Mouse (Mus musculus) left cerebral cortex, postnatal 25 days (tissue): ENCODE results near the gene Gm10134. TPM values are rescaled to one million over a fixed set of nuclear protein-coding genes. Genes with fewer than 3 reads are reported as not detected.
A peak's percentile ranks its signal among the peaks of the same experiment; 100 is the strongest.
"Not testable (repeated sequence)": the region's sequence is repeated elsewhere in the genome, so short reads cannot be mapped to it uniquely, and the experiment has no call there.

Experiments
- DNase-seq, 2 experiments: peaks; one replicate each; pipeline ENCODE4 v3.0.0; 2022; ENCODE audit warnings: low spot score in 2 of 2, mixed read lengths in 1 of 2
- intact Hi-C: fragments of 180-260 bp; cut with DNase I; formaldehyde crosslinking; loops from one replicate; pipeline ENCODE4 v1.15.1; 2025
- total RNA-seq, 2 experiments: library from RNA; stranded (reverse); gene quantifications; 2 replicates each; pipeline ENCODE4 v1.2.3; 2021

Gene Gm10134
- total RNA-seq, 2 experiments from 2014 or later = 1.1 to 1.2 TPM

GRCm38 (mm10) chr2:28498431-28498830, 7.5 kb upstream of the Gm10134 start:
- intact Hi-C loops = no loop called here
- DNase-seq = no peak

DNA sequence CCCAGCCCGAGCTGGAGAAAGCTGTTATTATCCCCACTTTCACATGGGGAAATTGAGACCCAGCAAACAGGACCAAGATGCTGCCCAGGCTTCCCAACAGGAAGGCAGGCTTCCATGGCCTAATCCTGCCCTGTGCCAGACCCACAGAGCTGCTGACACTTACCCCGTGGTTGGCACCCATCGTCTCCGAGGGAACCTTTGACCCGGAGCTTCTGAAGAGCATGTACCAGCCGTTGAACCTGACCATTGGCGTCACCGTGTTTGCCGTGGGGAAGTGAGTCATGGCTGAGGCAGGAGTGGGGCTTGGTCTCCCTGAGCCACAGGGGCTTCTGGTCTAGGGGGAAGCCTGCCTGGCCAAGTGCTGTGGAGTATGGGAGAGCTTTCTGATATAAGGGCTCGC, 2.9 kb upstream of the Gm10134 start:
- intact Hi-C loops = no loop called here
- DNase-seq = no peak

- no peak for DNase-seq
- intact Hi-C loops = no loop called here
These were observed 1.2 kb upstream of the Gm10134 start for GRCm38 (mm10) chr2:28504676-28505075.

- no peak for DNase-seq
- intact Hi-C loops = no loop called here
These were observed 396 bp downstream of the Gm10134 start for GRCm38 (mm10) chr2:28506291-28506690.

DNA sequence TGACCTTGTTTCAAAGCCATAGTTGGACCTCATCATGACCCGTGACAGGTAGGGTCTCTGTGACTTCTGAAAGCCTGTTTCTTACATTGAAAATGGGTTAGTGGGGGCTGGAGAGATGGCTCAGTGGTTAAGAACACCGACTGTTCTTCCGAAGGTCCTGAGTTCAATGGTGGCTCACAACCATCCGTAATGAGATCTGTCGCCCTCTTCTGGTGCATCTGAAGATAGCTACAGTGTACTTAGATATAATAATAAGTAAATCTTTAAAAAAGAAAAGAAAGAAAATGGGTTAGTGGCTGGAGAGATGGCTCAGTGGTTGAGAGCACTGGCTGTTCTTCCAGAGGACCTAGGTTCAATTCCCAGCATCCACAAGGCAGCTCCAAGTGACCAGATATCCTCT, 5.7 kb downstream of the Gm10134 start:
- intact Hi-C loops, DNase-seq: not testable (repeated sequence)

GRCm38 (mm10) chr2:28512798-28513401, 7.0 kb downstream of the Gm10134 start, which contains the start of gene Ralgds:
Gene Ralgds, plus strand, starts transcription at chr2:28513125.
- intact Hi-C loops = no loop called here

GRCm38 (mm10) chr2:28513431-28514370, 7.8 kb downstream of the Gm10134 start:
- DNase-seq = peak in 1 of 2 experiments; percentile 45
- intact Hi-C loops = loop anchor here (1.0 to 2.0 kb wide), 2 partner anchors 34 to 69 kb away; partner anchors contain the start of gene Gtf3c5

More at GRCm38 (mm10) chr2:28512798-28513401, 7.0 kb downstream of the Gm10134 start, which contains the start of gene Ralgds:
- DNase-seq = peak in 1 of 2 experiments; percentile 54

DNA sequence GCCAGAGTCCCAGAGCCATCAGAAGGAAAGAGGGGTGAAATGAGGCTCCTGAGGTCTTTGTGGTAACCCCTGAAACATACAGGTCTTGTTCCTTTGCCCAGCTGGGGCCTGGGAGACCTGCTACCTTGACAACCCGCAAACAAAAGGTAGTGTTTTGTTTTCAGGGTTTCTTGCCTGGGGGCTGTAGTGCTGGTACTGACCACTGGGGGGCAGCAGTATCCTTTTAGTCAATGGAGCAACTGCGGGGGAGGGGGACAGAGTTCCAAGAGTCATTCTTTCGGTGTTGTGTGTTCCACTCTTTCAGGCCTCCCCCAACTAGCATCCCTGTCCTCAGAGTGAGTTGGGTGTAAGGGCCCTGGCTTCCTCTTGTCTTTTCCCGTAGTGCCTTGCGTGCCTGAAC, 8.6 kb downstream of the Gm10134 start:
- peak; percentile 82 to 86 for DNase-seq
- intact Hi-C loops = loop anchor here (1.0 to 2.0 kb wide), 2 partner anchors 33 to 68 kb away; partner anchors contain the start of gene Gtf3c5

- peak; percentile 59 to 72 for DNase-seq
- intact Hi-C loops = no loop called here
These were observed 11.5 kb downstream of the Gm10134 start for GRCm38 (mm10) chr2:28517206-28517909.

GRCm38 (mm10) chr2:28518231-28518630, 12.3 kb downstream of the Gm10134 start:
- peak; percentile 78 to 94 for DNase-seq
- intact Hi-C loops = no loop called here

DNA sequence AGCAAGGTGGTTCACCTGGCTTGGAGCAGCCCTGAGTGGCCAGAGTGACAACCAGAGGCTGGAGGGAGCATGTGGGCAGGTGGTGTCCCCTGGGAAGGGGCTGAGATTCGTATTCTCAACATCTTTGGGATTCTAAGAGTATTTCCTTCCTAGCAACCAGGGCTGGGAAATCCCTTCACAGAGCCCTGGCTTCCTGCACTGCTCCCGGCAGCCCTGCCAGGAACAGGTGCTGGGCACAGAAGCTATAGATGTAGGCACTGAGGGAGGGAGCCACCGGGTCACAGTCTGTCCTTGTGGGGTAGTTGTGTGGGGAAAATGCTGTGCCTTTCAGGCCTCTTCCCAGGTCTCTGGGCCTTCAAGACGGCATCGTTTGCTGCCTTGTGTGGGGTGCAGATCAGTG, 14.7 kb downstream of the Gm10134 start:
- no peak for DNase-seq
- intact Hi-C loops = no loop called here

- DNase-seq = peak; percentile 66 to 80
- intact Hi-C loops = no loop called here
These were observed 15.8 kb downstream of the Gm10134 start for GRCm38 (mm10) chr2:28521571-28522151.

DNA sequence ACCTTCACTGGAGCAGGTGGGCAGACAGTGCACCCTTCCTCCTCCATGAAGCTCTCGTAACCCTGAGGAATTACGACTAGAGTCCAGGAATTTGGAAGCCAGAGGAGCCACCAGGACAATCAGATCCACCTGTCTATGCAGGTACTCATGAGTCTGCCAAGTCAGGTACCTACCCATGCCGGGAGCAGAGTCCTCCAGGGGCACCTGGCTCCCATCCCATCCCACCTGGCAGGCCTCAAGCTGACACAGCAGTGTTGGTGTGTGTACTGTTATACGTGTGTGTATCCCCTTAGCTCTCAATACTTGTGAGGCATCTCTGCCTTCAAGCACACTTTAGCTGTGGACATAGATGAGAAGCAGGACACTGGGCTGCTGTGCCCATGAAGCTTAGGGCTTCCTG, 16.3 kb downstream of the Gm10134 start:
- intact Hi-C loops = no loop called here
- no peak for DNase-seq

GRCm38 (mm10) chr2:28523643-28524117, 17.8 kb downstream of the Gm10134 start:
- intact Hi-C loops = loop anchor here (1.0 kb wide), 1 partner anchor 10 kb away; no protein-coding TSS in a partner anchor
- peak; percentile 82 to 96 for DNase-seq

DNA sequence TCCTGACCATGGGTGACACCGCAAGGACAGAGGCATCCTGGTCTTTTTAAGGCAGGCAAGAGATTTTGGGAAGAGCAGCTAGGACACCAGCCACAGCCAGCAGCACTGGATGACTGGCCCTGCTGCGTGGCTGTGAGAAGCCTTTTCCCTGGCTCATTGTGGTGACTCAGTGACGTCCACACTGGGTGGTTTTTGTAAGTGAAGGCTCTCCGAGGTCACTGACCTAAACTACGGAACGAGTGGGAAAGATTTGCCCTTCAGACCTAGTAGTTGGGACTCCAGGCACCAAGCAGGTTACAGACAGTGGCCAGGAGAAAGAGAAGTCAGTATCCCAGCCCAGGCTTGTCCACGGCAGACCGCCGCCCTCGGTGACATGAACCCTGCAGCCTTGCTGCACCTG, 18.5 kb downstream of the Gm10134 start:
- no peak for DNase-seq
- intact Hi-C loops = no loop called here

GRCm38 (mm10) chr2:28525219-28525942, 19.5 kb downstream of the Gm10134 start:
- intact Hi-C loops = no loop called here
- peak in 1 of 2 experiments; percentile 59 for DNase-seq

- no peak for DNase-seq
These were observed 20.3 kb downstream of the Gm10134 start for GRCm38 (mm10) chr2:28525943-28526876.

More at GRCm38 (mm10) chr2:28525943-28526876, 20.3 kb downstream of the Gm10134 start:
- intact Hi-C loops = no loop called here
